Mouse (Mus musculus) cerebellum, postnatal 4 days (tissue): ENCODE data around the gene Gm20388.
"Not testable (repeated sequence)": the region's sequence is repeated elsewhere in the genome, so short reads cannot be mapped to it uniquely, and the experiment has no call there.

ENCODE experiments used
- DNase-seq, 2 experiments: peaks; one replicate each; pipeline ENCODE4 v3.0.0; 2022; ENCODE audit warnings: low spot score in 2 of 2, mixed read lengths in 1 of 2

The Gm20388 gene

GRCm38 (mm10) chr8:123230326-123230725 lies 3319.7 kb downstream of the Gm20388 start:
- DNase-seq, result not testable (repeated sequence)

- no peak for DNase-seq
Observed at GRCm38 (mm10) chr8:123231742-123232141, 3321.1 kb downstream of the Gm20388 start.

DNA sequence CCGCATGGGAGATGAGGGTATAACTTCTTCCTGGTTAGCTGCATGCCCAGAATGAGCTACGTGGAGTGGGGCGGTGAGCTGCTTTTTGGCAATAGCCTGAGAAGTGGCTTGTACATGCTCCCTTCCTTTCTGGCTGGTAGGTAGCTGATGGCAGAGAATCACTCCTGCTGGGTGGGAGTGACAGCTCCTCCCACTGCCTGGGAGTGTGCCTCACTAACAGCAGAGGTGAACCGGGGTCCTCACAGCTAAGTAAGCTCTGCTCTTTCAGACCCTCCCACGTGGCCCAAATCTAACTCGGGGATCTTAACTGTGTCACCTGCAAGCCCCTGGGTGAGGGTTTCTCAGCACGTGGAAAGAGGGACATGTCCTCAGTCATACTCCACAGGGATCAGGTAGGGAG lies 3321.9 kb downstream of the Gm20388 start:
- DNase-seq, result no peak

DNA sequence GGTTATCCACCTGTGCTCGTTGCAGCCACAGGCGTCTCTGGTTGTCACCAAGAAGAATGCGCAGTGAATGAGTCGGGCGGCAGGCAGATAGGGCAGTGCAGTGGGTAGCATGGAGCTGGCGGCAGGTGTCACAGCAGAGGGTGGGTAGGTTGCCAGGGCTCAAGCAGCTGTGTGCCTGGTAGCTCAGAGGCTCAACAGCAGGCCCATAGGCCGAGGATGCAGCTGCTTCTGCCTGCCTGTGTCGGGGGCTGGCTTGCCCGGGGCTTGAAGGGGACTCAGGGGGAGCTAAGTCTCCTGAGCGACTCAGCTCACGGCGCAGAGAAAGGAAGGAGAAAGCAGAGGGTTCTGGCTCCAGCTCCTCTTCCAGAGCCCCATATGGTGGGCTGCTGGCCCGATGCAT lies 3322.7 kb downstream of the Gm20388 start:
- no peak for DNase-seq

DNA sequence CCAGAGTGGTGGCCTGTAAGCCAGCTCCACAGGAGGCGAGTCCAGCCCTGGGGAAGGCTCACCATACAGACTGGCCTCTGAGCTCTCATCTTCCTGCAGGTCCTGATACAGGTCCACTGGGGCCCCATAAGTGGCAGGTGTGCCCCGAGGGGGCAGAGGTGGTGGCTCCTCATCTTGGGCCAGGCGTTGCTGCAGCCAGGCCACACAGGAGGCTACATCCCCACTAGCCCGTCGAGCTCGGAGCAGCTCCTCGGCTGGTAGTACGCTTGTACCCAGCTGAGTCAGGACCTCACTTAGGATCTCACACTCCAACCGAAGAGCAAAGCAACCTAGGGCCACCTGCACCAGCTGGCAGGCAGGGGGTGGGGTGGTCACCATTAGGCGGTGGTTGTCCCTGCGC lies 3323.1 kb downstream of the Gm20388 start:
- no peak for DNase-seq

- DNase-seq, result no peak
Observed at GRCm38 (mm10) chr8:123234918-123235519, 3324.4 kb downstream of the Gm20388 start.

GRCm38 (mm10) chr8:123235520-123236497 lies 3325.2 kb downstream of the Gm20388 start, which contains the start of gene Spata2l:
TSS of gene Spata2l (minus strand) at chr8:123236233.
- peak in 1 of 2 experiments; percentile 55 for DNase-seq

DNA sequence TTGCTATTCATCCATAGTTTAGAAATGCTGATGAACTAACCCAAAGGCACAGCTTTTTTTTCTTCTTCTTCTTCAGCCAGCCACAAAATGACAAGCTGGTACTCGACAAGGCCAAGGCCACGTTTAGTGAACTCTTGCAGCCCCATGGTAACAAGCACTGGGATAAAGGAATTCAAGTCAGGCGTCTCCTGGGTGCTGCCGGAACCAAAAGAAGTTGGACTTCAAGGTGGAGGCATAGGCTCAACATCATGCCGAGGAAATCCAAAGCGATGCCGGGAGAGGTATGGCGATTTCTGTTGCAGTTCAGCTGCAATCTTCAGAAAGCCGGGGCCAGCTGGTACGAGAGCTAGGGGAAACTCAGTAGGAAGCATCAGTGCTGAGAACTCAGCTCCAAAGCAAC lies 3328.8 kb downstream of the Gm20388 start:
- no peak for DNase-seq

DNA sequence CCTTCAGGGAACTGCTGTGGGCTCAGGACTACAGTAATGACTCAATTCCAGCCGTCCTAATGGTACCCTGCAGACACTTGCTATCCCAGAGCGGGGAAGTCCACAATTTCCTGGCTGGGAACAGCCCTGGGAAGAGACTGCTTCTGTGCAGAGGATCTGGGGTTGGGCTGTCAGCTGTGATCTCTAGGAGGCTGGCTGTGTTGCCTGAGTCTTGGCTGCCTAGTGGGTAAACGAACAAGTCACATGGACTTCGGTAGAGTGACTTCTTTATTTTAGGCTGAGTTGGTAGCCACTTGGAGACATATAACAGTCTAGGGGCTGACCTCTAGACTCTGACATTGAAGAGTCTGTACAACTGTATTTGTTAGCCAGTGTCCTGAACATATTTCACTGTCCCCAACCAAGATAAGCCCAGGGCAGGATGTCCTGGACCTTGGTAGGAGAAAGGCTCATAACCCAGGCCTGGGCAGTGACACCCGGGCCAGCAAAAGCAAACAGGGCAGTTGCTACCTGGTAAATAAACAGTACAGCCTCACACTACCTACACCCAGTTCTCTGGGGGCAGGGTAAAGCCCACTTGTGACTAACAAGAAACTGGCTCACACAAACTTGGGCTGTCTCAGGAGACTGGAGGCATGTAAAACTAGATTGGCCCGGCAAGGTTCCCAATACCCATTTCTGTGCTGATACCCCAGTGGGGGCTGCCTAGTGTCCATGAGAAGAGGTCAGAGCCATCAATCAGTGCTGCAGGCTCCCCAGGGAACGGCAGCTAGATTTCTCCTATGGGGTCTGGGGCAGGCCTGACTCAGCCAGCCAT lies 3331.7 kb downstream of the Gm20388 start:
- DNase-seq, result no peak

DNA sequence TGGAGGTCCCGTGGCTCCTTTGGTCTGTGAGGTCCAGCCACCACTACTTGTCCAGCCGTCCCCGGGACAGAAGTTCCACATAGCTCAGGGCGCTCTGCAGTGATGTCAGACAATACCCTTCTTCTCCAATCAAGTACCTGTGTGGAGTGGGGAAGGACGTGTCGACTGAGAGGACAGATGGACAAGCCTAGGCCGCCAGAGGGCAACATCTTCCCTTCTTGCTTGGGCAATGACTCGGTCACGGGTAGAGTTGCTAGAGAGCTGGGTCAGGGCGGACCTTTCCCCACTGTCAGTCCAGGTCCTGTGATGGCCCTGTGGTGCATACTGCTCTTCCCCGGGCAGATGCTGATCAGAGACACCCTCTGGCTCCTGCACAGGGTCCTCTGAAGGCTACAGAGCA lies 3332.4 kb downstream of the Gm20388 start:
- DNase-seq, result no peak

DNA sequence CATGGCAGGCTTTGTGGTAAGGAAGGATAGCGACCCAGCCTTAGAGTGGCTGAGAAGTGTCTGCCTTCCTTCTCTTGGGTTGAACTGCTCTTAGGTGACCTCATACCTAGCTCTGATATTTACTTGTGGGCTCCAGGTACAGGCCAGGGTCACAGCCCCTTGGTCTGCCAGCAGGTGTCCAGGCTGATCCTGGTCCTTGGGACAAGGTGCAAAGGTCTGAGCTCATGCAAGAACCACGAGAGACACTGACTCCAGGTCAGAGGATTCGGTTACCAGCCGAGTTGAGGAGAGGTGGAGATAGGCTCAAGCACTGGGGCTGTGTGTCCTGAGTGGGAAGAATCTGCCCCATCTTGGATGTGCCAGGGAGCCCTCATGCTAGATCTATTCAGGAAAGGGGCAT lies 3333.7 kb downstream of the Gm20388 start:
- no peak for DNase-seq

DNA sequence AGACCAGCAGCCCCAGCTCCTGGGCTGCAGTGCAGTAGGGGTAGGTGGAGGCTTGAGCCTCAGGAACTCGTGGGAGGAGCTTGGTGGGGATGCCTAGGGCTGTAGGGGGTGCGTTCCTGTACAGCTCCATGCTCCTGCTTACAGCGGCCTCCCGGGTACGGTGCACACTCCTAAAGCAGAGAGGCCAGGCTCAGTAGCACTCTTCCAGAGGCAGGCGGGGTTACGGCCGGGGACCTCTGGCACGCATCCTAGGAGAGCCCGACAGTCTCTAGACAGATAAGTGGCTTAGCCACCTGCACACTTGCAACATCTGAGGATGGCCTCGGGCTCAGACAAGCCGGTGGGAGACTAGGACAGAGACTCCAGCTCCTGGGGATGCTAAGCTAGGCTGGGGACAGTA lies 3334.9 kb downstream of the Gm20388 start:
- DNase-seq, result no peak

DNA sequence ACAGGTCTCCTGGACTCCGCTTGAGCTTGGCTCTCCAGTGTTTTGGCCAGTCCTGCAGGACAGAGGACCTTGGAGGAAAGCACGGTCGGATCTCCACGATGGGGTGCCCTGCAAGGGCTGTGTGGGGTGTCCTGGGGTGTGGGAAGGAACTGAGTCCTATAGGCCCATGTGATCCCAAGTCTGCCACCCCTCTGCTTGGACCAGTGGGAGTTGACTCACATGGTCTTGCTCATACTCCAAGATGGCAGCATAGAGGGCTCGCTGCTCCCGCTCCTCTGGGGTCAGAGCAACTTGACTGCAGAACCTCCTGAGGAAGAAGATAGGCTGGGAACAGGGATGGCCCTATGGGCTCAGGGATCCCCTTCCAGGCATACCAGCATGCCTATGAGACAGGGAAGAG lies 3337.1 kb downstream of the Gm20388 start:
- DNase-seq, result no peak

GRCm38 (mm10) chr8:123248596-123248995 lies 3338.0 kb downstream of the Gm20388 start:
- DNase-seq, result no peak

GRCm38 (mm10) chr8:123250940-123251339 lies 3340.3 kb downstream of the Gm20388 start:
- DNase-seq, result no peak

GRCm38 (mm10) chr8:123252925-123253324 lies 3342.3 kb downstream of the Gm20388 start:
- no peak for DNase-seq

DNA sequence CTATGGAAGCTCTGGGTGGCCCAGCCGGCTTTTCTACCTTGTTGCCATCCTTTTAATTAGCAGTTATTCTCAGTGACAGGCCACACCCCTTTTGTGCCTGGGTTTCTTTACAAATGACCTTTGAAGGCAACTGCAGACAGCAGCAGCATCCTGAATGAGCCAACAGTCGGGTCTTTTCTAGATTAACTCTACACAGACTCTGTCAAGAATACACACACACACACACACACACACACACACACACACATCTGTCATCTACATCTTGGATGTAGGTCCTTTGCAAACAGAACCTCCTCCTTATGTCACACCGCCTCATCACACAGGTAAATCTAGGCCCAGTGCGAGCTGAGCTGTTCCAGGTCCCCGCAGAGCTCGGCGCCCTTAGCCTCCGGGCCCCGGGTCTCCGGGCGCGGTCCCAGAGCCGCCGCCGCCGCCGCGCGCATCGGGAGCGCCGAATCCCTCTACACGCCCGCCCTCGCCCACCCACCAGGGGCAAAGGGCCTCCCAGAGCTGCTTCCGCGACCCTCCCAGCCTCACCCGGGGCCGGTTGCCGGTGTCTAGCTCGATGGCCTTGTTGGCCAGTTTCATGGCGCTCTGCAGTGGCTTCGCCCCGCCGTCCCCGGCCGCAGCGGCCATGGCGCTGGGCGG lies 3342.9 kb downstream of the Gm20388 start:
- DNase-seq, result no peak

DNA sequence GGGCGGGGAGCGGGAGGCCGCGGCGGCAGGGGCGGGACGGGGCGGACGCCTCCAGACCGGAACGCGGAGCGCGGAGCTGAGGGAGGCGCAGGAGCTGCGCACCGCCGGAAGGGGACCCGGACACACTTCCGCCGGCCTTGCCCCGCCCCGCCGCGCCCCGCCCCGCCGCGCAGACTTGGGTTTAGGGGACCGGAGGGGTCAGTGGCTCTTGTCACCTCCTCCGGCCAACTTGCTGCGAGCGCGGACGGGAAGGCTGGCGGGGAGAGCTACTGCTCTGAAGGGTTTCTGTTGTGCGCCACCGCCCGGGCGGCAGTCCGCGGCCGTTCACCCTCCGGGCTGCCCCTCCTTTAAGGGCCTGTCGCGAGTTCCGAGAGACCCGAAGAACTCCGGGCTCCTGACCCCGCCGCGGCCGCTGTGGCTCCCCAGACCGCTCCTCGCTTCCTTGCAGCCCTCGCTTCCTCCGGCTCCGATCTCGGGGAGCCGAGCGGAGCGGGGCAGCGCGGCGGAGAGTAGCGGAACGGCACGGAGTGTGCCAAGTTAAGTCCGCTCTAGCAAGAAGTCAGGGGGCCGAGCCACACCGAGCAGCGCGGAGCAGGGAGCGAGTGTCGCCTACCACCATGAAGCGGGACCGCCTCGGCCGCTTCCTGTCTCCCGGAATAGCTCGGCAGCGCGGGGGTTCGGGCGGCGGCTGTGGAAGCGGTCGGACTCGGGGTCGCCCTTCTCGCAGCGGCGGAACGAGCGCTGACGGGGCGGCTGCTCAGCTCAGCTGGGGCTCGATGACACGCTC lies 3343.7 kb downstream of the Gm20388 start, which contains the start of the genes Zfp276 and Vps9d1:
TSS of gene Zfp276 (plus strand) at position 97 of the 787 bp plus-strand sequence.
TSS of gene Vps9d1 (minus strand) at position 250 of the 787 bp plus-strand sequence.
- DNase-seq, result peak; percentile 79 to 86

DNA sequence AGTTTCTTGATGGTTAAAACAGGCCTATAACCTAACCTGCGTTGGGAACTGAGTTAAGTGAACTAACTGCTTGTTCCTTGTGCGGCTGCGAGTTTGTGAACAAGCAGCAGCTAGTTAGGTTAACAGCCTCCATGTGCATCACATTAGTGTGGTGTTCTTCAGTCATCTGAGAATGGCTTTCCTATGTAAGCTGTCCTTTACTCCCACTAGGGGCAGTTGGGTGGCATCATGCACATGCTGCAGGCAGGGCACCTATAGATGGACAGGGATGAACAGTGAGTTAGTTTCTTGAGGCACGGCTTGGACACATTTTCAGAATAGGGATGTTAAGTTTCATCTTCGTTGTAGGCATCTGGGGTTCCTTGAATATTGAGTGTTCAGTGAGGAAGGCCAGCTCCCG lies 3344.5 kb downstream of the Gm20388 start:
- DNase-seq, result no peak

DNA sequence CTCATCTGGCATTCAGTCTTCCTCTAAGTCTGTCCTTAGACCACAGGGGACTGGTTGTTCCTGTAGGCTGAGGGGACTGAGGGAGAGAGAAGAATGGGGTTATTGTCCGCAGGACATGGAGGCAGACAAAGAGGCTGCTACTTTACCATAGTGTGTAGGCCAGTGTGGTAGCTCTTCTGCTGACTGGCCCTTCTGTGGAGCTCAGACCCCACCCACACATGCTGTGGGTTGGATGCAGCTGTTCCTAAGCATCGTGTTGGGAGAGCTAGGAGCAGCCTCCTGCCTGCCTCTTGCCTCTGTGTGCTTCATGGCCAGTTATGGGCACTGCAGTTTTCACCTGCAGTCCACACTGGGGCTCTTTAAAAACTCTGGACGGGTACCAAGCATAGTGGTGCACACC lies 3346.5 kb downstream of the Gm20388 start:
- DNase-seq, result no peak

- not testable (repeated sequence) for DNase-seq
Observed at GRCm38 (mm10) chr8:123257593-123257992, 3347.0 kb downstream of the Gm20388 start.
